Mouse (Mus musculus) adrenal gland, postnatal 25 days (tissue): Measurements from ENCODE around the gene Rgs7bp. TPM values are rescaled to one million over a fixed set of nuclear protein-coding genes. Genes with fewer than 3 reads are reported as not detected.
A peak's percentile ranks its signal among the peaks of the same experiment; 100 is the strongest.

Experiments
- DNase-seq: peaks from one replicate; pipeline ENCODE4 v3.0.0; 2021; ENCODE audit warnings: mixed read lengths
- total RNA-seq: library from RNA; stranded (reverse); gene quantifications from 2 replicates; pipeline ENCODE4 v1.2.3, GENCODE M21; 2021

Gene Rgs7bp
- total RNA-seq, 1 experiment from 2014 or later = 1.2 TPM

- no peak for DNase-seq
Measured at GRCm38 (mm10) chr13:105008891-105009290, 45.8 kb downstream of the Rgs7bp start.

GRCm38 (mm10) chr13:105002831-105003157 is 51.9 kb downstream of the Rgs7bp start:
- no peak for DNase-seq

GRCm38 (mm10) chr13:105002132-105002830 is 52.4 kb downstream of the Rgs7bp start:
- no peak for DNase-seq

GRCm38 (mm10) chr13:105001714-105002113 is 53.0 kb downstream of the Rgs7bp start:
- DNase-seq = no peak

- no peak for DNase-seq
Measured at GRCm38 (mm10) chr13:104988811-104989258, 65.9 kb downstream of the Rgs7bp start.

GRCm38 (mm10) chr13:104988009-104988540 is 66.7 kb downstream of the Rgs7bp start:
- no peak for DNase-seq

GRCm38 (mm10) chr13:104985691-104986090 is 69.0 kb downstream of the Rgs7bp start:
- no peak for DNase-seq

- DNase-seq = no peak
Measured at GRCm38 (mm10) chr13:104983989-104984388, 70.7 kb downstream of the Rgs7bp start.

- peak; percentile 7 for DNase-seq
Measured at GRCm38 (mm10) chr13:104982781-104983353, 71.9 kb downstream of the Rgs7bp start.

- no peak for DNase-seq
Measured at GRCm38 (mm10) chr13:104978176-104978575, 76.6 kb downstream of the Rgs7bp start.

- DNase-seq = no peak
Measured at GRCm38 (mm10) chr13:104967486-104967885, 87.2 kb downstream of the Rgs7bp start.

GRCm38 (mm10) chr13:104963716-104964115 is 91.0 kb downstream of the Rgs7bp start:
- no peak for DNase-seq

GRCm38 (mm10) chr13:104962716-104963411 is 91.9 kb downstream of the Rgs7bp start:
- no peak for DNase-seq

GRCm38 (mm10) chr13:104962166-104962565 is 92.6 kb downstream of the Rgs7bp start:
- DNase-seq = no peak

GRCm38 (mm10) chr13:104960951-104961715 is 93.6 kb downstream of the Rgs7bp start:
- DNase-seq = no peak

GRCm38 (mm10) chr13:104960206-104960928 is 94.4 kb downstream of the Rgs7bp start:
- DNase-seq = no peak

- DNase-seq = no peak
Measured at GRCm38 (mm10) chr13:104959733-104960132, 95.0 kb downstream of the Rgs7bp start.

GRCm38 (mm10) chr13:104947958-104948357 is 106.8 kb downstream of the Rgs7bp start:
- peak; percentile 72 for DNase-seq

GRCm38 (mm10) chr13:104940483-104940882 is 114.2 kb downstream of the Rgs7bp start:
- DNase-seq = no peak

GRCm38 (mm10) chr13:104939856-104940255 is 114.9 kb downstream of the Rgs7bp start:
- peak; percentile 63 for DNase-seq

- DNase-seq = no peak
Measured at GRCm38 (mm10) chr13:104938966-104939593, 115.7 kb downstream of the Rgs7bp start.
